Mouse (Mus musculus): ENCODE data around the gene Ptprq. TPM values are rescaled to one million over a fixed set of nuclear protein-coding genes. Genes with fewer than 3 reads are reported as not detected.

Ptprq gene
- polyA plus RNA-seq, 1 experiment from 2014 or later, result 0.30 TPM

GRCm38 (mm10) chr10:107492867-107493579 lies 226.8 kb downstream of the Ptprq start:
- H3K4me3 ChIP-seq (ENCODE audit: low read depth, low read length), result peak overlapping the region; percentile 29
- no peak overlapping the region for H3K27ac ChIP-seq (ENCODE audit: low read depth)
- no peak for TF ChIP-seq CTCF (IDR thresholded peaks at IDR 0.05; ENCODE audit: low read depth)
- peak overlapping the region; percentile 68 for H3K4me2 ChIP-seq
- no peaks in the 10 kb centered on the region for H3K27me3 ChIP-seq (ENCODE audit: insufficient read depth, low read length)
- DNase-seq, result peak; percentile 37
- H3K4me1 ChIP-seq (ENCODE audit: insufficient read depth), result no peaks in the 10 kb centered on the region
- H3K9ac ChIP-seq, result peak overlapping the region; percentile 41; the same call in 1 of the 2 replicates
- ATAC-seq (ENCODE audit: insufficient read depth), result peak; percentile 61; the same call in 1 of the 2 replicates
- no peaks in the 10 kb centered on the region for H3K9me3 ChIP-seq (ENCODE audit: low read depth, low read length)
- H3K36me3 ChIP-seq (ENCODE audit: insufficient read depth), result no peaks in the 10 kb centered on the region
- WGBS, result 25% methylated on average over 18 of the region's 18 CpGs

DNA sequence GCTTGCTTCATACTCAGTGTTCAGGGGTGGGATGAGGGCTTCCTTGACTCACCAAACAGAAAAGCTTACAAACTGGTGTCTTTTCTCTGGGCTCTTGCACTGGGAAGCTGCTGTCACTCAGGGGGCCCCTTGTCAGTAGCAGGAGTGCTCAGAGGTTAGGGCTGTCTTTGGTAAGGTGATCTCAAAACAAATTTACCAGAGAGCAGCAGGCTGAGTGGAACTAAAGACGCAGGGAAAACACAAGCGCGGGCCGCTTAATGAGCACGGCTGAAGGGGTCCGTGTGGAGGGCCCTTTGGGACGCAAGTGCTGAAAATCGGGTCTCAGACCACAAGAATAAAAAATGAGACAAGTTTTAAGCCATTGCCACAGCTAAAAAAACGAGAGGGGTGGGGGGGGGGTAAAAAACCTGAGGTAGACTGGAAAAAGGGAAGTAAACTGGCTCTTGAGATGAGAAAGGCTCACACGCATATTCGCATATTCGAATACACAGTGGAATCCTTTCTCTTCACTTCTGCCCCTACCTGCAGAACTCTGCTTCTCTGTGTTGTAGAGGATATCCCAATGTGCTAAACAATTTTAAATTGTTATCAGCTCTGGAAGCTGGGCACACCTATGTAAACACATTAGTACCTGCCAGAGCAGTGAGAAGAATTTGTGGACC lies 231.1 kb downstream of the Ptprq start:
- H3K9ac ChIP-seq, result no peak overlapping the region
- H3K27me3 ChIP-seq (ENCODE audit: insufficient read depth, low read length), result no peaks in the 10 kb centered on the region
- 35% methylated on average over 12 of the region's 12 CpGs for WGBS
- H3K4me3 ChIP-seq (ENCODE audit: low read depth, low read length), result no peak overlapping the region
- no peak for TF ChIP-seq CTCF (IDR thresholded peaks at IDR 0.05; ENCODE audit: low read depth)
- H3K9me3 ChIP-seq (ENCODE audit: low read depth, low read length), result no peaks in the 10 kb centered on the region
- H3K36me3 ChIP-seq (ENCODE audit: insufficient read depth), result no peaks in the 10 kb centered on the region
- H3K4me2 ChIP-seq, result peak overlapping the region; percentile 23; the same call in 1 of the 2 replicates
- ATAC-seq (ENCODE audit: insufficient read depth) (no peak), DNase-seq (no peak)
- H3K27ac ChIP-seq (ENCODE audit: low read depth), result no peak overlapping the region
- H3K4me1 ChIP-seq (ENCODE audit: insufficient read depth), result 0 out of 2 replicates have a peak, but pooled peaks cover 2% of the 10 kb centered on the region

- Histone ChIP-seq H3K9me3 (ENCODE audit: low read depth, low read length) (no peaks in the 10 kb centered on the region), H3K36me3 (ENCODE audit: insufficient read depth) (no peaks in the 10 kb centered on the region), H3K27ac (ENCODE audit: low read depth) (no peak overlapping the region), H3K4me2 (0 out of 2 replicates have a peak overlapping the region, but pooled peaks have one; percentile 8), H3K4me3 (ENCODE audit: low read depth, low read length) (no peak overlapping the region), H3K4me1 (ENCODE audit: insufficient read depth) (0 out of 2 replicates have a peak, but pooled peaks cover 2% of the 10 kb centered on the region), H3K9ac (no peak overlapping the region), H3K27me3 (ENCODE audit: insufficient read depth, low read length) (no peaks in the 10 kb centered on the region)
- ATAC-seq (ENCODE audit: insufficient read depth) (peak; percentile 79), DNase-seq (peak; percentile 65)
- 32% methylated on average over 12 of the region's 12 CpGs for WGBS
- no peak for TF ChIP-seq CTCF (IDR thresholded peaks at IDR 0.05; ENCODE audit: low read depth)
Observed at GRCm38 (mm10) chr10:107486770-107487169, 233.1 kb downstream of the Ptprq start.

DNA sequence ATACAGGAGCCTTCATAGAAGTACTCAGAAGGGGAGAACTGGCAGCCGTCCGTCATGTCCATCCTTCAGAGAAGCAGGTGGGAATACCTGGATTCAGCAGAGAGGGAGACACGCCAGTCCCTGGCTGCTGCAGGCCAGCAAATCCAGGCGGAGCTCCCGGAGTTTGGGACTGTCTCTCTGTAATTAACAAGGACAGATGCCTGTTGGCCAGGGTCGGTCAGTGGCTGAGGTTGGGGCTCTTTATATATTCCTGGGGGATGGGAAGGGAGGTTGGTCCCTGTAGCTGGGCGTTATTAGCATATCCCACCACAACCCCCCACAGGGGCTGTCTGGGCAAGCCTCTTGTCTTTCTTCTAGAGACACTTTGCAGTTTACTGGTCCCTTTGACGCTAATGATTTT lies 234.0 kb downstream of the Ptprq start, which contains the start of gene Myf5:
Gene Myf5 (minus strand): TSS at position 265 of the 400 bp plus-strand sequence.
- Histone ChIP-seq H3K9me3 (ENCODE audit: low read depth, low read length) (no peaks in the 10 kb centered on the region), H3K9ac (no peak within 1 kb of the TSS), H3K4me3 (ENCODE audit: low read depth, low read length) (no peak within 1 kb of the TSS), H3K4me2 (0 out of 2 replicates have a peak within 1 kb of the TSS, but pooled peaks have one; percentile 8), H3K27me3 (ENCODE audit: insufficient read depth, low read length) (no peaks in the 10 kb centered on the region), H3K27ac (ENCODE audit: low read depth) (no peak within 1 kb of the TSS), H3K4me1 (ENCODE audit: insufficient read depth) (0 out of 2 replicates have a peak, but pooled peaks cover 2% of the 10 kb centered on the region), H3K36me3 (ENCODE audit: insufficient read depth) (no peaks in the 10 kb centered on the region)
- no peak for DNase-seq
- no peak for ATAC-seq (ENCODE audit: insufficient read depth)
- 77% methylated on average over 8 of the region's 8 CpGs for WGBS
- TF ChIP-seq CTCF (IDR thresholded peaks at IDR 0.05; ENCODE audit: low read depth), result no peak

DNA sequence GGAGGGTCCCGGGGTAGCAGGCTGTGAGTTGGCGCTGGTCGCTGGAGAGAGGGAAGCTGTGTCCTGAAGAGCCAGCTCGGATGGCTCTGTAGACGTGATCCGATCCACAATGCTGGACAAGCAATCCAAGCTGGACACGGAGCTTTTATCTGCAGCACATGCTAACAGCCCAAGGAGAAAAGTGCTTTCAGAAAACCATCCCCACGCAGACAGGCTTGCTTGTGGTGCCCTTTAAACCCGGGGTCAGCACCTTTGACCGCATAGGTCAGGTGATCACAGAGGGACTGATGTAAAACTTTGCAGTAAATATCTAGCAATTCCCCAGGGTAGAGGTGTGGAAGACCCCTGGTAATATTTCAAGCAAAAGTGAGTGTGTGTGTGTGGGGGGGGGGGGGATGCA lies 235.8 kb downstream of the Ptprq start:
- DNase-seq, result peak; percentile 13
- H3K4me2 ChIP-seq, result peak overlapping the region; percentile 20; the same call in 1 of the 2 replicates
- H3K4me3 ChIP-seq (ENCODE audit: low read depth, low read length), result no peak overlapping the region; the same call in 1 of the 2 replicates
- H3K27me3 ChIP-seq (ENCODE audit: insufficient read depth, low read length), result no peaks in the 10 kb centered on the region
- no peak overlapping the region for H3K27ac ChIP-seq (ENCODE audit: low read depth)
- WGBS, result 54% methylated on average over 10 of the region's 10 CpGs
- H3K4me1 ChIP-seq (ENCODE audit: insufficient read depth), result 0 out of 2 replicates have a peak, but pooled peaks cover 2% of the 10 kb centered on the region
- no peaks in the 10 kb centered on the region for H3K36me3 ChIP-seq (ENCODE audit: insufficient read depth)
- no peak for ATAC-seq (ENCODE audit: insufficient read depth)
- no peak overlapping the region for H3K9ac ChIP-seq
- no peaks in the 10 kb centered on the region for H3K9me3 ChIP-seq (ENCODE audit: low read depth, low read length)
- no peak for TF ChIP-seq CTCF (IDR thresholded peaks at IDR 0.05; ENCODE audit: low read depth)

DNA sequence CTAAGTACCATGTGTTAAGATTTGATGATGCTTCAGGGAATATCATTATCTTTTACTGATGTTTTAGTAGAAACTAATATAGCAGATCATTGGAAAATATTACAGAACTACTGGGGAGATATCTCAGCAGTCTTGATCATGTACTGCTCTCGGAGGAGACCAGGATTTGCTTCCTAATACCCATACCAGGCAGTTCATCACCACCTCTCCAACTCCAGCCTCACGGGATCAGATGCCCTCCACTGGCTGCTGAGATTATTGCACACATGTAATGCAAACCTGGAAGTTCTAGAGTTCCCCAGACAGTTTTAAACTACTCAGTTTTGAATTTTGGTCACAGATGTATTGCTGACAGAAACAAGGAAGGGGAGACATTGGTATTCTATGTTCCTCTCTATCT lies 246.4 kb downstream of the Ptprq start:
- no peak for DNase-seq
- 46% methylated on average over 2 of the region's 2 CpGs for WGBS
- peak; percentile 43 for TF ChIP-seq CTCF (IDR thresholded peaks at IDR 0.05; ENCODE audit: low read depth)

GRCm38 (mm10) chr10:107471712-107472111 lies 248.1 kb downstream of the Ptprq start:
- Histone ChIP-seq H3K9me3 (ENCODE audit: low read depth, low read length) (no peaks in the 10 kb centered on the region), H3K4me2 (no peak overlapping the region), H3K27ac (ENCODE audit: low read depth) (no peak overlapping the region), H3K36me3 (ENCODE audit: insufficient read depth) (no peaks in the 10 kb centered on the region), H3K4me3 (ENCODE audit: low read depth, low read length) (no peak overlapping the region), H3K4me1 (ENCODE audit: insufficient read depth) (no peaks in the 10 kb centered on the region), H3K27me3 (ENCODE audit: insufficient read depth, low read length) (no peaks in the 10 kb centered on the region), H3K9ac (no peak overlapping the region)
- ATAC-seq (ENCODE audit: insufficient read depth) (no peak), DNase-seq (no peak)
- no peak for TF ChIP-seq CTCF (IDR thresholded peaks at IDR 0.05; ENCODE audit: low read depth)
- 78% methylated on average over 5 of the region's 5 CpGs for WGBS

More for the DNA sequence above, 246.4 kb downstream of the Ptprq start:
- ATAC-seq (ENCODE audit: insufficient read depth), result no peak
- Histone ChIP-seq H3K4me3 (ENCODE audit: low read depth, low read length) (no peak overlapping the region), H3K27ac (ENCODE audit: low read depth) (no peak overlapping the region), H3K4me2 (no peak overlapping the region), H3K36me3 (ENCODE audit: insufficient read depth) (no peaks in the 10 kb centered on the region), H3K9me3 (ENCODE audit: low read depth, low read length) (no peaks in the 10 kb centered on the region), H3K9ac (no peak overlapping the region), H3K4me1 (ENCODE audit: insufficient read depth) (no peaks in the 10 kb centered on the region), H3K27me3 (ENCODE audit: insufficient read depth, low read length) (no peaks in the 10 kb centered on the region)

All from lung, embryonic 14.5 days (tissue).